Mouse (Mus musculus): ENCODE data around the gene Sept5. TPM values are rescaled to one million over a fixed set of nuclear protein-coding genes. Genes with fewer than 3 reads are reported as not detected.

Gene Sept5
- total and polyA plus RNA-seq, 2 experiments from 2014 or later: 267 to 373 TPM

- H3K4me3 ChIP-seq (ENCODE audit: low read depth, low read length): peak within 1 kb of the TSS; percentile 32
- no peak within 1 kb of the TSS for H3K27ac ChIP-seq (ENCODE audit: low read depth, low read length)
- peaks cover 44% of the 10 kb centered on the region for H3K36me3 ChIP-seq (ENCODE audit: insufficient read depth)
- H3K4me1 ChIP-seq (ENCODE audit: insufficient read depth): peaks cover 6% of the 10 kb centered on the region; the same call in 1 of the 2 replicates
- no peaks in the 10 kb centered on the region for H3K9me3 ChIP-seq (ENCODE audit: low read length)
- no peak within 1 kb of the TSS for H3K9ac ChIP-seq
- no peak for ATAC-seq
- H3K27me3 ChIP-seq (ENCODE audit: insufficient read depth, low read length): peaks cover 22% of the 10 kb centered on the region
- peak within 1 kb of the TSS; percentile 67 for H3K4me2 ChIP-seq (ENCODE audit: low read depth)
- 0 out of 2 replicates have a peak, but pooled peaks have one; percentile 7 for TF ChIP-seq CTCF (IDR thresholded peaks at IDR 0.05; ENCODE audit: low read depth)
- WGBS: 35% methylated on average over 17 of the region's 17 CpGs
- DNase-seq: no peak
These were observed 7.7 kb downstream of the Sept5 start, which contains the start of gene Gp1bb for GRCm38 (mm10) chr16:18622019-18622418. Gp1bb (minus strand) TSS chr16:18622403.

- H3K4me3 ChIP-seq (ENCODE audit: low read depth, low read length): peak overlapping the region; percentile 32
These were observed 8.3 kb downstream of the Sept5 start for GRCm38 (mm10) chr16:18621362-18622001.

GRCm38 (mm10) chr16:18620601-18621361, 9.0 kb downstream of the Sept5 start:
- peak overlapping the region; percentile 67 for H3K4me2 ChIP-seq (ENCODE audit: low read depth)
- H3K4me3 ChIP-seq (ENCODE audit: low read depth, low read length): peak overlapping the region; percentile 32
- peaks cover 44% of the 10 kb centered on the region for H3K36me3 ChIP-seq (ENCODE audit: insufficient read depth)
- DNase-seq: peak; percentile 74
- peak; percentile 44 for ATAC-seq
- peaks cover 22% of the 10 kb centered on the region for H3K27me3 ChIP-seq (ENCODE audit: insufficient read depth, low read length)
- H3K9me3 ChIP-seq (ENCODE audit: low read length): no peaks in the 10 kb centered on the region
- 6% methylated on average over 72 of the region's 74 CpGs for WGBS
- H3K9ac ChIP-seq: peak overlapping the region; percentile 37; the same call in 1 of the 2 replicates
- no peak overlapping the region for H3K27ac ChIP-seq (ENCODE audit: low read depth, low read length)
- peaks cover 2% of the 10 kb centered on the region; the same call in 1 of the 2 replicates for H3K4me1 ChIP-seq (ENCODE audit: insufficient read depth)
- TF ChIP-seq CTCF (IDR thresholded peaks at IDR 0.05; ENCODE audit: low read depth): no peak

More at GRCm38 (mm10) chr16:18621362-18622001, 8.3 kb downstream of the Sept5 start:
- TF ChIP-seq CTCF (IDR thresholded peaks at IDR 0.05; ENCODE audit: low read depth): no peak
- Histone ChIP-seq H3K4me2 (ENCODE audit: low read depth) (peak overlapping the region; percentile 67), H3K27me3 (ENCODE audit: insufficient read depth, low read length) (peaks cover 22% of the 10 kb centered on the region), H3K36me3 (ENCODE audit: insufficient read depth) (peaks cover 44% of the 10 kb centered on the region), H3K27ac (ENCODE audit: low read depth, low read length) (no peak overlapping the region), H3K9me3 (ENCODE audit: low read length) (no peaks in the 10 kb centered on the region), H3K4me1 (ENCODE audit: insufficient read depth) (peaks cover 6% of the 10 kb centered on the region; the same call in 1 of the 2 replicates), H3K9ac (no peak overlapping the region)
- ATAC-seq (no peak), DNase-seq (peak; percentile 53)
- 11% methylated on average over 38 of the region's 38 CpGs for WGBS

GRCm38 (mm10) chr16:18620201-18620600, 9.6 kb downstream of the Sept5 start:
- 22% methylated on average over 6 of the region's 6 CpGs for WGBS
- H3K27me3 ChIP-seq (ENCODE audit: insufficient read depth, low read length): peaks cover 22% of the 10 kb centered on the region
- peak overlapping the region; percentile 67; the same call in 1 of the 2 replicates for H3K4me2 ChIP-seq (ENCODE audit: low read depth)
- no peaks in the 10 kb centered on the region for H3K9me3 ChIP-seq (ENCODE audit: low read length)
- H3K9ac ChIP-seq: 0 out of 2 replicates have a peak overlapping the region, but pooled peaks have one; percentile 37
- no peak for DNase-seq
- H3K4me1 ChIP-seq (ENCODE audit: insufficient read depth): no peaks in the 10 kb centered on the region
- peaks cover 42% of the 10 kb centered on the region for H3K36me3 ChIP-seq (ENCODE audit: insufficient read depth)
- H3K4me3 ChIP-seq (ENCODE audit: low read depth, low read length): 0 out of 2 replicates have a peak overlapping the region, but pooled peaks have one; percentile 32
- no peak for TF ChIP-seq CTCF (IDR thresholded peaks at IDR 0.05; ENCODE audit: low read depth)
- H3K27ac ChIP-seq (ENCODE audit: low read depth, low read length): no peak overlapping the region
- peak; percentile 7; the same call in 1 of the 2 replicates for ATAC-seq

GRCm38 (mm10) chr16:18619110-18619509, 10.6 kb downstream of the Sept5 start:
- Histone ChIP-seq H3K4me3 (ENCODE audit: low read depth, low read length) (no peak overlapping the region), H3K27ac (ENCODE audit: low read depth, low read length) (no peak overlapping the region), H3K9ac (no peak overlapping the region), H3K36me3 (ENCODE audit: insufficient read depth) (peaks cover 31% of the 10 kb centered on the region), H3K9me3 (ENCODE audit: low read length) (no peaks in the 10 kb centered on the region), H3K4me2 (ENCODE audit: low read depth) (no peak overlapping the region), H3K4me1 (ENCODE audit: insufficient read depth) (no peaks in the 10 kb centered on the region), H3K27me3 (ENCODE audit: insufficient read depth, low read length) (peaks cover 22% of the 10 kb centered on the region)
- DNase-seq: no peak
- 63% methylated on average over 4 of the region's 4 CpGs for WGBS
- TF ChIP-seq CTCF (IDR thresholded peaks at IDR 0.05; ENCODE audit: low read depth): no peak
- ATAC-seq: no peak

GRCm38 (mm10) chr16:18618297-18618696, 11.5 kb downstream of the Sept5 start:
- 60% methylated on average over 2 of the region's 2 CpGs for WGBS
- no peak overlapping the region for H3K4me2 ChIP-seq (ENCODE audit: low read depth)
- no peaks in the 10 kb centered on the region for H3K4me1 ChIP-seq (ENCODE audit: insufficient read depth)
- ATAC-seq (no peak), DNase-seq (no peak)
- H3K4me3 ChIP-seq (ENCODE audit: low read depth, low read length): no peak overlapping the region
- H3K27me3 ChIP-seq (ENCODE audit: insufficient read depth, low read length): peaks cover 18% of the 10 kb centered on the region
- no peaks in the 10 kb centered on the region for H3K9me3 ChIP-seq (ENCODE audit: low read length)
- no peak overlapping the region for H3K9ac ChIP-seq
- no peak for TF ChIP-seq CTCF (IDR thresholded peaks at IDR 0.05; ENCODE audit: low read depth)
- H3K27ac ChIP-seq (ENCODE audit: low read depth, low read length): no peak overlapping the region
- H3K36me3 ChIP-seq (ENCODE audit: insufficient read depth): peaks cover 23% of the 10 kb centered on the region
